Mouse (Mus musculus): Measurements from ENCODE around the gene Cbfb. TPM values are rescaled to one million over a fixed set of nuclear protein-coding genes. Genes with fewer than 3 reads are reported as not detected.
A peak's percentile ranks its signal among the peaks of the same experiment; 100 is the strongest.

Cbfb gene
- polyA plus RNA-seq, 1 experiment from 2014 or later: 77.3 TPM

GRCm38 (mm10) chr8:105237442-105238142, 67.1 kb downstream of the Cbfb start:
- no peak for DNase-seq (ENCODE audit: low spot score)

DNA sequence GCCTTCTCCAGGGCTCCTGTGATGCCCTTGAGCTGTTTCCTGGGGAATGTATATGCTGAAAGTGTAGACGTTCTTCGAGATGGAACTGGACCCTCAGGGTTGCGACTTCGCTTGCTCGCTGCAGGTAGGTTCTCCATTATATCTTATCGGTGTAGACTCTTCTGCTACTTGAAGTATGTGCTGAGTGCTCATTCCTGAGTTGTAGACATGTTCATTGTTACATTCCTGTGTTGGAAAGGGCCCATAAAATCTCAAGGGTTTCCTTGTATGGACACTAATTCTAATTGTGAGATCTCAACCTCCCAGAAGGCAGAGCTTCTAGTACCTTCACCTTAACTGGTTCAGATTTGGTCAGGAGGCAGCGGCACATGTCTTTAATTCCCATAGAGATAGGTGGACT, 70.5 kb downstream of the Cbfb start:
- DNase-seq (ENCODE audit: low spot score): no peak

DNA sequence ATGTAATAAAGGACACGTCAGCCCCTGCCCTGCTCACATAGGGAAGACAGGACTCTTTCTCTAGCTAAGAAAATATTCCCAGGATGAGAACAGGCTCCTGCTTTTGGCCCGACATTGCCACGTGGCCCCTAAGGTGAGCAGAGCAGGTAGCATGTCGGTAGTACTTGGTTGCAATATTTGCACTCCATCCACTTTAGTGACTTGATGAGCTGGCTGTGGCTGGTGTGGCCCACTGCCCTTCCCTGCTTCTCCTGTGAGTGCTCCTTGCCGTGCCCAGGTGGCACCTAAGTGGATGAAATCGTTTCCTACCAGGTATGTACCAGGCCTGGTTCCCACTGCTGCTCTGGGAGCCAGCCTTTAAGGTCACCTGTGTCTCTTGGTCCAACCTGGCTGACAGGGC, 81.5 kb downstream of the Cbfb start:
- DNase-seq (ENCODE audit: low spot score): no peak

DNA sequence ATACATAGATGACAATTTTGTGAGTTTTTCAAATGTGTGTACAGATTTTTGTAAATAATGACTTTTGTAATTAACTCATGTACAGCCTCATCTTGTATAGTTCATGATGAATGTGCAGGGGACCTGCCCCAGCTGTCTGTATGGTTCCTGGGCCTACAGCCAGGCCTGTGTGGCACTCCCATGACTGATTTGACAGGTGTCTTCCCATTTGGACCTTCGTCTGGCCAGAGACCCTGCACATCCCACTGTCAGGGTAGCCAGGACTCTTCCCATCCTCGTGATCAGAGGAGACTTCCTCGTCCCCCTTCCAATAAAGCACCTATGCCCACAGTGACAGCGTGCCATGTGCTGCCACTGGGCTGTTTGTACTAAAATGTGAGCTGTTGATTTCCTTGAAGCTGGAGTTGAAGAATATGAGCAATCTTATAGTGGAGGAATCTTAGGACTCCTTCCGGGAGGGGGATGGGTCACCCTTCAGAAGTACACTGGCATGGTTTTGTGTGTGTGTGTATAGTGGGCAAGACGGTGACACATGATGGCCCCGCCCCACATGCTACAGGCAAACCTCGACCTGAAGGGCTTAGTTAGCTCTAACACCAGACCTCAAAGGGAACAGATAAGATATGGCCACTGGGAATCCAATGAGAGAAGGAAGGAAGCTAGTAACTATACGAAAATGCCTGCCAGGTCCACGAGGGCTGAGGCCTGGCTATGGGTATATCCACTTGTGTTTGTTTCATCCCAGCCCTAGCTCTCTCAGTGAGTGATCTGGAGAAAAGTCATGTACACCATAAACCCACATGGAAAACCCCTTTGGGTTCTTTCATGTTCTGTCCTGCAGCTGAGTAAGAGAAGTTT, 82.4 kb downstream of the Cbfb start:
- DNase-seq (ENCODE audit: low spot score): no peak

DNA sequence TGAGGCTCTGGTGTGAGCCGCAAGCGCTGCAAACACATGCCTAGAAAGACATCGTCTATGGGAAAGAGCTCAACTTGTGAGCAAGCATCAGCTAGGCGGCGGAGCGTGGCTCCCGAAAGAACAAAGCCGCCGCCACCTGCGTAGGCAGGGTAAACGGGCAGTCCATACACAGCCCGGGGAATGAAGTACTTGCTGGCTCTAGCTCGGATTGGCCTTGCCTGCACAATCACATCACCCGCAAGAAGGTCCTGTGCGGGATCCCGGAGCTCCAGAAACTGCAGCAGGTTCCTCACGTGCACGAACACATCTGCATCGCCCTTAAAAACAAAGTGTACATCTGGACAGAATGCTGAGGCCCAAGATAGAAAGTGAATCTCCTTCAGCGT, 83.3 kb downstream of the Cbfb start:
- no peak for DNase-seq (ENCODE audit: low spot score)

DNA sequence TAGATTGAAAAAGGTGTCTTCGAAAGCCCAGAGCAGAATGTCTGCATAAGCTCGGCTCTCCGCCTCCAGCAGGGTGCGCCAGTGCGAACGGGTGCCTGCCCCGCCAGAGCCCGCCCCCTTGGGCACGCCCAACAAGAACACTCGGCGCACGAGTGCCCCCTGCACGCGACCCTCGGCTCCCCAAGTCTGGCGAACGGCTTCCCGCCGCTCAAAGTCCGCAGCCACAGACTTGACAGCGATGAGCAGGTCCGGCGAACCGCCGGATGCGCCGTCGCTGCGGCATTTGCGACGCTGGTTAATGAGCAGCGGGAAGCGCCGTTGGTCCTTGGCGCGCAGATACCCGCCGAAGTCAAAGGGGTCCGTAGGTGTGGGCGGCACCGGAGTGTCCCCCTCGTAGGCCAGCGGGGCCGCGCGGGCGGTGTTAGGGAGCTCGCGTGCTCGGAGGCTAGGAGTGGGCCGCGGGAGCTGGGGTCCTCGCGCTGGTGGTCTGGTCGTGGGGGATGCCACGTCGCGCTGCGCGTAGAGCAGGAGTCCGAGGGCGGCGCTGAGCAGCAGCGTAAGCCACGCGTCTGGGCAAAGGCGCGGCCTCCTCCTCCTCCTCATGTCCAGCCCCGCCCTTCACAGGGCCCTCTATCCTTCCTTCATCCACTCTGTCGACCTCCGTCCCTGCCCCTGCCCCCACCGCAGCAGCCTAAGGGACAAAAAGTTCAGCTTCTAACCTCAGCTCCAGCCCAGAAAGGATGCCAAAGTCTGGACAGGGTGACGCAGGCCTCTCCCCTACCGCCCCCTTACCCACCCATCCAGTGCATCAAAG, 83.9 kb downstream of the Cbfb start:
- DNase-seq (ENCODE audit: low spot score): peak; percentile 91

DNA sequence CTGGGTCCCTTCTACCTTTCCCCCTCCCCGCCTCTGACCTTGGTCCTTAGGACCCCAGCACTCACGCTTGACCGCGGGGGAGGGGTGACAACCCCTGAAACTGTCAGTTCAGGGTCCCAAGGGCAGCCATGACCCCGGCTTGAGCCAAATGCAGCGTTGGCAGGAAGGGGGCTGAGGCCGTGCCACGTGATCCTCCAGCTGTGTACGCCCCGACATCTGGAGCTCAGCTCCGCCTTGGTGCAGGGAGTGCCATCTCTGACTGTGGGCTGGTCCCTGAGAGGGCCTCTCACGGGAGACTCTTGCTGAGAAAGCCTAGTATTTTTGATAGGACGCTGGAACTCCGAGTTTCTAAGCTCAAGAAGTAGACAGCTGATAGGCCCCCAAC, 84.5 kb downstream of the Cbfb start, which contains the start of gene B3gnt9:
TSS of gene B3gnt9 (minus strand) at position 188 of the 385 bp plus-strand sequence.
- peak; percentile 85 for DNase-seq (ENCODE audit: low spot score)

DNA sequence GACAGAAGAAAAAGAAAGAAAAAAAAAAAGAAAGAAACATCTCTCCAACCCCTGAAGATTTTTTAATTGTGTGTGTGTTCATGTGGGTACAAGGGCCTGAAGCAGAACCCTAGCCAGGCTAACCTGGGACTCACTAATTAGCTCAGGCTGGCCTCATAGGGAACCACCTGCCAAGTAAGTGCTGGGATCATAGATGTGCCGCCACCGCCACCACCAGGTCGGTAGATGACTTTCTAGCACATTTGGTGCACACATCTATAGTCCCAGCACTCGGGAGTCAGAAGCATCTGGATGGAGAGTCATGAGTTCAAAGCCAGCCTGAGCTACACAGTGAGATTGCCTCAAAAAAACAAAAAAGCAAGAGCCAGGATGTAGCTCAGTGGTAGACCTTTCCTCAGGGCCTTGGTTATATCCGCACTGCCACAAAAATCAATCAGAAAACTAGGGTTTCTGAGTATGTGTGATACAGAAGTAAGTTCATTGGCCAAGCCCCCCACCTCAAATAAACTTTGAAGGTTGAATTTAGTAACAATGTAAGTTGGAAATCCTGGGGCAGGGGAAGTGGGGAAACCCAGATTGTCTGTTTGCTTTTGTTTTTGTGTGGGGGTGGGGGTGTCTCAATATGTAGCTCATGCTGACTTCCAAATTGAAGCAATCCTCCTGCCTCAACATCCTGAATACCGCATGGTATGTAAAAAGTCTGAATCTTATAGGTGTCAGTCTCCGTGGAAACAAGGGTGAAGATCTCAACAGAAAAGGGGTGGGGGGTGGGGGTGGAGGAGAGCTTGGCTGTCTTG, 87.0 kb downstream of the Cbfb start:
- no peak for DNase-seq (ENCODE audit: low spot score)

GRCm38 (mm10) chr8:105258911-105259720, 88.6 kb downstream of the Cbfb start:
- peak; percentile 6 for DNase-seq (ENCODE audit: low spot score)

DNA sequence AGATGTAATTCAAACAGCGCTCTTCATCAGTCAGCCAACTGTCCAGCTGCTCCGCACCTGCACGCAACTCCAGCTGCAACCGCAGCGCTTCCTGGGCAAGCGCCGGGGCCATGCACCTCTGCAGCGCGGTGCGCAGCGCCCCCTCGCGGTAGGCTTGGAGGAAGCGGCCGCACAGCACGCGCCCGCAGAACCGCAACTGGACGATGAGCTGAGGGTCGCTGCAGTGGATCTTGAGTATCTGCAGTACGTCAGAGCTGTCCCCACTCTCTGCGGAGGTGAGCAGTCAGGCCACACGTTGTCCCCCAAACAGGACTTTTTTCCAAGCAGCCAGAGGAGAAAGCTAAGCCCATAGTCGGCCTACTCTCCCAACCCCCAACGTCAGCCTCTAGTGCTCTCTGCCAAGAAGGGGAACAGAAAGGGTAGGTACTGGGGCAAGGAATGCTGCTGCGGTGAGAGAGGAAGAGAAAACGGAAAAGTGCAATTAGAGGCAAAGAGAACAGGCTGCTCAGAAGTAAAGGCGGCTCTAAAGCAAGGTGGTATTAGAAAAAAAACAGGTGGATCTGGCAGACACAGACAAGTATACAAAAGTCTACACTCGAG, 89.3 kb downstream of the Cbfb start:
- peak; percentile 88 for DNase-seq (ENCODE audit: low spot score)

DNA sequence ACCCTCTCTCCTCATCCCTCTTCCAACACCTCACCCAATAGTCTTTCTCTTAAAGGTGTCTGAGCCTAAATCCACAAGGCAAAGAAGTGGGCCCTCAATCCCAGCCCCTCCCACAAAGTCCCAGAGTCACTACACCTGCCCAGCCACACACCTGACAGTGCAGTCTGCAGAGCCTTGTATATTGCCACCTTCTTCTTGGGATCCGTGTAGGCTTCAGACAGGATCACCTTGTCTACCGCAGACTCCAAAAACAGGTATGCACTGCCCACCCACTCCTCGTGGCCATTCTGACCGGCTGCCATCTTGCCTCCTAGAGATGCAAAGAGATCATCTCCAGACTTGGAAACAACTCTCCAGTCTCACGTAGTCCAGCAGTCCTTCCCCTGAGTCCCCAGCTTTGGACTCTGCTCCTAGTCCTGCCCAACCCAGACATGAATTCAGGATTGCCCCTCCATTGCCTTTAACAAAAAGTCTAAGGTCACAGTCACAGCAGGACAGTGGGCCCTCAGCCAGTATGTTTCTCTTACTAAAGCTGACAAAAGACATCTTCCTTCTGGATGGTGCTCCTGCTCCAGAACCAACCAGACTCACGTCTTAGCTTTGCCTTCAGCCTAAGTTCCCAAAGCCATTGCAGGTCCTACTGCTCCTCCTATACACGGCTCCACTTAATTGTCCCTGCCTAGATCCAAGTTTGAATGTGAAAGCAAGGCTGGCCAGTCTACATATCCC, 90.1 kb downstream of the Cbfb start:
- DNase-seq (ENCODE audit: low spot score): no peak

GRCm38 (mm10) chr8:105261326-105261980, 91.0 kb downstream of the Cbfb start:
- DNase-seq (ENCODE audit: low spot score): no peak

- no peak for DNase-seq (ENCODE audit: low spot score)
These were observed 92.9 kb downstream of the Cbfb start for GRCm38 (mm10) chr8:105263244-105263912.

DNA sequence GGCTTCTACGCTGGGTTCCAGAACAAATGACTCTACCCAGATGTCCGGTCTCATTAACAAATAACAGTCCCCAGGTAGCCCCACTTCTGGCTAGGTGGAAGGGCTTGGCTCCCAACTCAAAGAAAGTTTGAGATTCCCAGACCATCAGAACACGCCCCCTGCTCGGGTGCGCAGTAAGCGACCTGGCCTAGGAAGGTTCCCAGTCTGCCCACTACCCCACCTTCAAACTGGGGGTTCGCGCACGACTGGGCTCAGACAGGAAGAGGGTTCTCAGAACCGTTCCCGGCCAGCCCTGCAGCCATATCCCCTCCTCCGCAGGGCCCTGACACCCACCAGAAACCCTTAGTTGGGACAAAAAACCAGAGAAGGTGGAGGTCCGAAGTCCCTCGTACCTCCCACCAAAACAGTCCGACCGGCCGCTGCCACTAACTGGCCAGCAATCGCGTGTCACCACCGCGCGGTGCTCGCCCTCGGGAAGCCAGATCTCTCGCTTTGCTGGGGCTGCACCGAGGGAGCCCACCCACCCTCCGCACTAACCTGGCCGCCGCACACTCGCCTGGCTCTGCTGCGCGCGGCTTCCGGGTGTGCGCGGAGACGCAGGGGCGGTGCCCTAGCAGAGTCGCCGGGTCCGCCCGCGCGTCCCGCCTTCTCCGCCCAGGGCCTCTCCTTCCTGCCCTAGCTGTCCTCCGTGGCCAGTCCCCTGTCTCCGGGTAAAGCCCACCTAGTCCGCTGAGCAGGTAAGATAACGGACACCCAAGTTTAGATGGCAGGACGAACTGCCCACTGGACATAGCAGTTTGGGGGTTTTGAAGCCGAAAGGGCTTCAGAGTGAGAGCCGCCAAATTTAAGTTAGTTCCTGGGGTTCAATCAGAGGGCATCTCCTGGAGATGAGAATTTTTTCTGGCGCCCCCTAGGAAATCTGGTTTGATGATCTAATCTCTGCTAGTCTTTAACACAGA, 93.8 kb downstream of the Cbfb start, which contains the start of the genes Tradd and Fbxl8:
TSS of gene Tradd (minus strand) at position 586 of the 959 bp plus-strand sequence.
TSS of gene Fbxl8 (plus strand) at position 625 of the 959 bp plus-strand sequence.
- peak; percentile 74 for DNase-seq (ENCODE audit: low spot score)

DNA sequence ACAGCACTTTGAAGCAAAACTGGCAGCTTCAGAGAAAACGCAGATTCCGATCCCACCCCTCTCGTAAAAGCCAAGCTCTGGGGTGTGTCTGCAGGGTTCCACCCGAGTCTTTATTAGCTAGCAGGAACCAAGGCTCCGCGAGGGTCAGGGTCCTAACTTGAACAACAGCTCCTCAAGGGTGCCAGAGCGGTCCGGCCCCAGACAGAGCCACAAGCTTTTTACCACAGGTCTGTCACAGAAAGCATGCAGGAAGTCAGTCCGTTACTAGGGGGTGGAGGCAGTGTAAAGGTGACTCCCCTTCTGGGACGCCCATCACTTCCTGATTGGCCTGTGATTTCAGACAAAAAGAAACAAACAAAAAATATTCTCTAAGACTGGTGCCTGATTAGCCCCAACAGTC, 94.7 kb downstream of the Cbfb start:
- peak; percentile 64 for DNase-seq (ENCODE audit: low spot score)

- DNase-seq (ENCODE audit: low spot score): peak; percentile 41
These were observed 96.3 kb downstream of the Cbfb start for GRCm38 (mm10) chr8:105266775-105267174.

Measured in thymus, postnatal 0 days (tissue).